Mouse (Mus musculus) liver, embryonic 16.5 days (tissue): ENCODE measurements around the gene Kansl1l. TPM values are rescaled to one million over a fixed set of nuclear protein-coding genes. Genes with fewer than 3 reads are reported as not detected.

Experiments
- ATAC-seq: fragments of 200-750 bp; cut with Nextera tagmentation; 2 replicates; pipeline ENCODE4 v1.8.0; 2017; ENCODE audit warnings: low read depth, mild to moderate bottlenecking, moderate number of reproducible peaks, moderate library complexity
- H3K27ac ChIP-seq: fragments of 300-500 bp; sonication (generic); 2 replicates; pipeline ENCODE4 v1.5.1; 2014; ENCODE audit warnings: mild to moderate bottlenecking, low read length
- H3K27me3 ChIP-seq: fragments of 300-500 bp; sonication (generic); 2 replicates; pipeline ENCODE4 v1.6.1; 2014; ENCODE audit warnings: low read depth, low read length, mixed read lengths; ENCODE audit not compliant: control insufficient read depth, insufficient read depth
- H3K36me3 ChIP-seq: fragments of 300-500 bp; sonication (generic); 2 replicates; pipeline ENCODE4 v1.6.1; 2014; ENCODE audit warnings: mild to moderate bottlenecking; ENCODE audit not compliant: control insufficient read depth, insufficient read depth
- H3K4me1 ChIP-seq: fragments of 300-500 bp; sonication (generic); 2 replicates; pipeline ENCODE4 v1.6.1; 2014; ENCODE audit warnings: low read depth, low read length, mixed read lengths; ENCODE audit not compliant: control insufficient read depth
- H3K4me2 ChIP-seq: fragments of 300-500 bp; sonication (generic); 2 replicates; pipeline ENCODE4 v1.6.1; 2014; ENCODE audit warnings: low read depth, low read length, mixed read lengths
- H3K4me3 ChIP-seq: fragments of 300-500 bp; sonication (generic); 2 replicates; pipeline ENCODE4 v1.5.1; 2014; ENCODE audit warnings: low read depth, mild to moderate bottlenecking, low read length
- H3K9ac ChIP-seq: fragments of 300-500 bp; sonication (generic); 2 replicates; pipeline ENCODE4 v1.6.1; 2014; ENCODE audit warnings: low read depth, low read length
- H3K9me3 ChIP-seq: fragments of 300-500 bp; sonication (generic); replicated peaks from 2 replicates; pipeline ENCODE4 v1.6.1; 2016; ENCODE audit warnings: low read length; ENCODE audit not compliant: control insufficient read depth
- WGBS: fragments of 180-500 bp; shearing (Covaris S2); extraction: QIAGEN DNeasy Blood & Tissue Kit; methylation state at CpG from one replicate; pipeline ENCODE4 v1.1.7; 2014; ENCODE audit not compliant: insufficient replicate concordance; 5-methylcytosine and 5-hydroxymethylcytosine counted together
- polyA plus RNA-seq: library from polyadenylated mRNA; unstranded; fragments of >200 nt; fragmentation: Nextera tagmentation; extraction: Ambion mirVana; gene quantifications from 2 replicates; pipeline ENCODE4 v1.2.1, GENCODE M21; 2015

Kansl1l gene
- polyA plus RNA-seq, 1 experiment from 2014 or later = 3.7 TPM

GRCm38 (mm10) chr1:66694266-66694665 lies 123.1 kb downstream of the Kansl1l start:
- Histone ChIP-seq H3K36me3 (no peaks in the 10 kb centered on the region), H3K27me3 (no peaks in the 10 kb centered on the region), H3K27ac (no peak overlapping the region), H3K9me3 (no peaks in the 10 kb centered on the region), H3K4me3 (no peak overlapping the region), H3K4me2 (no peak overlapping the region), H3K4me1 (no peaks in the 10 kb centered on the region), H3K9ac (no peak overlapping the region)
- WGBS = 24% methylated on average over 5 of the region's 5 CpGs
- no peak for ATAC-seq

DNA sequence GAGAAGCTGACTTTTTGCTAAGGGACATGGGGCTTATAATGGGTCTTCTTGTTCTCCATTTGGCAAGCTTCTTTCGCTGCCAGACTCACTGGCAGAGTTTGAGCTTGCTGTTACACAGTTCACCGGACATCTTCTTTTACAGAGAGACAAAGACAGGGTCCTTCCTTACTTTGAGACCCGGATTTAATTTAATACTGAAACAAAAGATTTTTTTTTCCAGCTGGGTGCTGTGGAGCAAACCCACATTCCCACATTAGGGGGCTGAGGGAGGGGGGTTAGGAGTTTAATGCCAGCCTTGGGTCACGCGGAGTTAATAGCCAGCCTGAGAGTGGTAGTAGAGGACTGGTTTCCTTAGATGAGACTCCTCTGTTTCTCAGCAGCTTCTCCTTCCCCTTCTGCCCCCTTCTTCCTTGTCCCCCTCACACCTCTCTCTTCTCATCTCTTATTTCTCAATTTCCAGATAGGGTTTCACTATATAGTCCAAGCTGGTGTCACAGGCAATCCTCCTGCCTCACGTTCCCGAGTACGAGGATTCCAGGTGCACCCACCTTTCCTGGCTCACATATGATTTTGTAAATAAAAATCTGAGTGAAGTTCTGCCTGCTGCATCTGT lies 124.5 kb downstream of the Kansl1l start:
- no peak for ATAC-seq
- H3K27ac ChIP-seq = no peak overlapping the region
- H3K27me3 ChIP-seq = no peaks in the 10 kb centered on the region
- H3K4me2 ChIP-seq = no peak overlapping the region
- no peak overlapping the region for H3K4me3 ChIP-seq
- whole genome bisulfite sequencing = 72% methylated on average over 8 of the region's 8 CpGs
- no peak overlapping the region for H3K9ac ChIP-seq
- no peaks in the 10 kb centered on the region for H3K36me3 ChIP-seq
- no peaks in the 10 kb centered on the region for H3K9me3 ChIP-seq
- no peaks in the 10 kb centered on the region for H3K4me1 ChIP-seq

DNA sequence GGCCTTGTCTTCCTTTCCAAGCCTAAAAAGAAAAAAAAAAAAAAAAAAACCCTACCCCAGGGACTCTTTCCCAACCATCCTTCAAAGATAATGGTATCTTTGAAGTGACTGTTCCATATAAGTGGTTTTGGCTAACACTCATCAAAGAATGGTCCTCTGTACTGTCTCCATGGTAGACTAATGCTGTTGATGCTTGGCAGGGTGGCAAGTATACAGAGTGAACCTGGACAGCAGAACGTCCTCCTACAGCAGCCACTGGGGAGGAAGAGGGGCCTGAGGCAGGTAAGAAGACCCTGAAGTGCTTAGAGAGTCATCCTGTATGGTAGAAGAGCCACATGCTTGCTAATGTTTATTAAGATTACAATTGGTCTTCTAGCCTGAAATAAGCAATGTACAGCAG lies 125.1 kb downstream of the Kansl1l start:
- no peaks in the 10 kb centered on the region for H3K36me3 ChIP-seq
- no peak overlapping the region for H3K9ac ChIP-seq
- ATAC-seq = no peak
- H3K4me3 ChIP-seq = no peak overlapping the region
- no peak overlapping the region for H3K27ac ChIP-seq
- no peaks in the 10 kb centered on the region for H3K27me3 ChIP-seq
- H3K9me3 ChIP-seq = no peaks in the 10 kb centered on the region
- no peak overlapping the region for H3K4me2 ChIP-seq
- 67% methylated on average over 1 of the region's 1 CpGs for WGBS
- H3K4me1 ChIP-seq = no peaks in the 10 kb centered on the region

DNA sequence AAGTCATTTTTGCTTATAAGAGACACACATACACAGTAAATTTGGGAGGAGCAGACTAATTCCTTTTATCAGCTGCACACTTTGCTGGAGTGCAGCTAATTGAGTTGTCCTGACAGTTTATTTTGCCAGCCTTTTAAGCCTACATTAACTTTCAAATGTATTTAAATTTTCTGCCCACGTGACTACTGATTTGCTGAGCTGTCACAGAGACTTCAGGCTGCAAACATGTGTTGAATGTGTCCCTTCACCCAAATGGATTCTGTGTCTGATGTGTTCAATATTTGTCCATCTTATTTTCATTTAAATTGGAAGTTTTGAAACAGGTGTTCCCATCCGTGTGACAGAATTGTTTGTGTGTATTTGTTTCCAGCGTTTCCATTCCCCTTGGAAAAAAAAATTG lies 125.6 kb downstream of the Kansl1l start:
- 57% methylated on average over 3 of the region's 3 CpGs for WGBS
- Histone ChIP-seq H3K9me3 (no peaks in the 10 kb centered on the region), H3K9ac (no peak overlapping the region), H3K4me3 (no peak overlapping the region), H3K4me2 (no peak overlapping the region), H3K27me3 (no peaks in the 10 kb centered on the region), H3K27ac (no peak overlapping the region), H3K4me1 (no peaks in the 10 kb centered on the region), H3K36me3 (no peaks in the 10 kb centered on the region)
- no peak for ATAC-seq

- no peak overlapping the region for H3K4me3 ChIP-seq
- 57% methylated on average over 5 of the region's 5 CpGs for WGBS
- ATAC-seq = no peak
- no peak overlapping the region for H3K4me2 ChIP-seq
- H3K27ac ChIP-seq = no peak overlapping the region
- no peaks in the 10 kb centered on the region for H3K9me3 ChIP-seq
- H3K4me1 ChIP-seq = no peaks in the 10 kb centered on the region
- H3K9ac ChIP-seq = no peak overlapping the region
- no peaks in the 10 kb centered on the region for H3K36me3 ChIP-seq
- H3K27me3 ChIP-seq = no peaks in the 10 kb centered on the region
Observed at GRCm38 (mm10) chr1:66682974-66683373, 134.4 kb downstream of the Kansl1l start.

GRCm38 (mm10) chr1:66678662-66679061 lies 138.7 kb downstream of the Kansl1l start:
- Histone ChIP-seq H3K27me3 (no peaks in the 10 kb centered on the region), H3K9ac (no peak overlapping the region), H3K27ac (no peak overlapping the region), H3K4me2 (no peak overlapping the region), H3K9me3 (no peaks in the 10 kb centered on the region), H3K4me1 (no peaks in the 10 kb centered on the region), H3K36me3 (no peaks in the 10 kb centered on the region), H3K4me3 (no peak overlapping the region)
- no peak for ATAC-seq
- WGBS = 38% methylated on average over 2 of the region's 2 CpGs

GRCm38 (mm10) chr1:66677928-66678327 lies 139.4 kb downstream of the Kansl1l start:
- H3K27ac ChIP-seq = no peak overlapping the region
- H3K9me3 ChIP-seq = no peaks in the 10 kb centered on the region
- no peak overlapping the region for H3K4me2 ChIP-seq
- no peaks in the 10 kb centered on the region for H3K36me3 ChIP-seq
- no peak overlapping the region for H3K4me3 ChIP-seq
- H3K9ac ChIP-seq = no peak overlapping the region
- WGBS = 69% methylated on average over 14 of the region's 14 CpGs
- H3K4me1 ChIP-seq = no peaks in the 10 kb centered on the region
- H3K27me3 ChIP-seq = no peaks in the 10 kb centered on the region
- no peak for ATAC-seq

GRCm38 (mm10) chr1:66672812-66673211 lies 144.6 kb downstream of the Kansl1l start:
- no peaks in the 10 kb centered on the region for H3K36me3 ChIP-seq
- no peaks in the 10 kb centered on the region for H3K9me3 ChIP-seq
- 60% methylated on average over 7 of the region's 7 CpGs for WGBS
- H3K27ac ChIP-seq = no peak overlapping the region
- H3K9ac ChIP-seq = no peak overlapping the region
- no peak for ATAC-seq
- H3K4me2 ChIP-seq = no peak overlapping the region
- H3K4me3 ChIP-seq = no peak overlapping the region
- no peaks in the 10 kb centered on the region for H3K27me3 ChIP-seq
- H3K4me1 ChIP-seq = no peaks in the 10 kb centered on the region

GRCm38 (mm10) chr1:66671475-66671874 lies 145.9 kb downstream of the Kansl1l start:
- Histone ChIP-seq H3K36me3 (no peaks in the 10 kb centered on the region), H3K27me3 (no peaks in the 10 kb centered on the region), H3K27ac (no peak overlapping the region), H3K4me3 (no peak overlapping the region), H3K9me3 (no peaks in the 10 kb centered on the region), H3K9ac (no peak overlapping the region), H3K4me2 (no peak overlapping the region), H3K4me1 (no peaks in the 10 kb centered on the region)
- 58% methylated on average over 7 of the region's 7 CpGs for WGBS
- ATAC-seq = peak; percentile 32; the same call in 1 of the 2 replicates
